Mouse (Mus musculus) hindbrain, embryonic 15.5 days (tissue): ENCODE results near the gene Gstm7. TPM values are rescaled to one million over a fixed set of nuclear protein-coding genes. Genes with fewer than 3 reads are reported as not detected.
"Not testable (repeated sequence)": the region's sequence is repeated elsewhere in the genome, so short reads cannot be mapped to it uniquely, and the experiment has no call there.

Experiments
- ATAC-seq: fragments of 200-750 bp; cut with Nextera tagmentation; 2 replicates; pipeline ENCODE4 v1.8.0; 2017; ENCODE audit warnings: low read depth, moderate number of reproducible peaks, moderate TSS enrichment; ENCODE audit not compliant: low FRiP score
- H3K27ac ChIP-seq: fragments of 300-500 bp; sonication (generic); replicated peaks from 2 replicates; pipeline ENCODE4 v1.5.1; 2015; ENCODE audit warnings: mild to moderate bottlenecking, inconsistent platforms
- H3K27me3 ChIP-seq: fragments of 300-500 bp; sonication (generic); 2 replicates; pipeline ENCODE4 v1.6.1; 2015; ENCODE audit warnings: control low read depth, inconsistent platforms
- H3K36me3 ChIP-seq: fragments of 300-500 bp; sonication (generic); 2 replicates; pipeline ENCODE4 v1.6.1; 2015; ENCODE audit warnings: control low read depth, inconsistent platforms
- H3K4me1 ChIP-seq: fragments of 300-500 bp; sonication (generic); replicated peaks from 2 replicates; pipeline ENCODE4 v1.6.1; 2015; ENCODE audit warnings: control low read depth, inconsistent platforms
- H3K4me2 ChIP-seq: fragments of 300-500 bp; sonication (generic); 2 replicates; pipeline ENCODE4 v1.6.1; 2015; ENCODE audit warnings: moderate library complexity, mild to moderate bottlenecking, inconsistent platforms
- H3K4me3 ChIP-seq: fragments of 300-500 bp; sonication (generic); 2 replicates; pipeline ENCODE4 v1.5.1; 2015; ENCODE audit warnings: mild to moderate bottlenecking, inconsistent platforms
- H3K9ac ChIP-seq: fragments of 300-500 bp; sonication (generic); 2 replicates; pipeline ENCODE4 v1.6.1; 2015; ENCODE audit warnings: inconsistent platforms
- H3K9me3 ChIP-seq: fragments of 300-500 bp; sonication (generic); 2 replicates; pipeline ENCODE4 v1.6.1; 2016; ENCODE audit warnings: control low read depth, inconsistent platforms
- whole genome bisulfite sequencing: fragments of 180-500 bp; shearing (Covaris S2); methylation state at CpG from one replicate; pipeline ENCODE4 v1.1.7; 2015; 5-methylcytosine and 5-hydroxymethylcytosine counted together
- polyA plus RNA-seq: library from polyadenylated mRNA; unstranded; fragments of >200 nt; fragmentation: Nextera tagmentation; extraction: Ambion mirVana; gene quantifications from 2 replicates; pipeline ENCODE4 v1.2.1, GENCODE M21; 2015

Gstm7 gene
- polyA plus RNA-seq, 1 experiment from 2014 or later, result 48.0 TPM

- Histone ChIP-seq H3K27me3 (no peaks in the 10 kb centered on the region), H3K4me1 (no peaks in the 10 kb centered on the region), H3K4me2 (no peak overlapping the region), H3K36me3 (no peaks in the 10 kb centered on the region), H3K9me3 (no peaks in the 10 kb centered on the region), H3K4me3 (no peak overlapping the region), H3K9ac (no peak overlapping the region), H3K27ac (0 out of 2 replicates have a peak overlapping the region, but pooled peaks have one; percentile 8)
- 77% methylated on average over 5 of the region's 5 CpGs for WGBS
- ATAC-seq, result peak; percentile 31; the same call in 1 of the 2 replicates
These were observed 22.3 kb upstream of the Gstm7 start for GRCm38 (mm10) chr3:107953906-107954305.

GRCm38 (mm10) chr3:107953328-107953755, 21.7 kb upstream of the Gstm7 start:
- WGBS, result 28% methylated on average over 6 of the region's 6 CpGs
- no peaks in the 10 kb centered on the region for H3K4me1 ChIP-seq
- peak; percentile 93 for ATAC-seq
- H3K36me3 ChIP-seq, result no peaks in the 10 kb centered on the region
- H3K4me2 ChIP-seq, result no peak overlapping the region
- H3K9ac ChIP-seq, result no peak overlapping the region
- H3K9me3 ChIP-seq, result no peaks in the 10 kb centered on the region
- no peak overlapping the region for H3K4me3 ChIP-seq
- no peaks in the 10 kb centered on the region for H3K27me3 ChIP-seq
- no peak overlapping the region for H3K27ac ChIP-seq

GRCm38 (mm10) chr3:107950531-107950930, 18.9 kb upstream of the Gstm7 start:
- no peak for ATAC-seq
- no peaks in the 10 kb centered on the region for H3K9me3 ChIP-seq
- H3K4me3 ChIP-seq, result no peak overlapping the region
- H3K4me2 ChIP-seq, result no peak overlapping the region
- H3K27me3 ChIP-seq, result no peaks in the 10 kb centered on the region
- no peaks in the 10 kb centered on the region for H3K36me3 ChIP-seq
- 90% methylated on average over 11 of the region's 11 CpGs for WGBS
- H3K4me1 ChIP-seq, result no peaks in the 10 kb centered on the region
- no peak overlapping the region for H3K27ac ChIP-seq
- no peak overlapping the region for H3K9ac ChIP-seq

GRCm38 (mm10) chr3:107949461-107949860, 17.8 kb upstream of the Gstm7 start:
- ATAC-seq, H3K27ac ChIP-seq, H3K4me2 ChIP-seq, H3K27me3 ChIP-seq, H3K9ac ChIP-seq, H3K36me3 ChIP-seq, H3K9me3 ChIP-seq, H3K4me1 ChIP-seq, H3K4me3 ChIP-seq: not testable (repeated sequence)
- 91% methylated on average over 1 of the region's 1 CpGs for WGBS

- no peak for ATAC-seq
- 65% methylated on average over 4 of the region's 4 CpGs for WGBS
These were observed 14.1 kb upstream of the Gstm7 start for GRCm38 (mm10) chr3:107945729-107946128.

GRCm38 (mm10) chr3:107943239-107943990, 11.8 kb upstream of the Gstm7 start, which contains the start of gene Gstm6:
Gene Gstm6 (minus strand): TSS chr3:107943749.
- Histone ChIP-seq H3K27me3 (no peaks in the 10 kb centered on the region), H3K4me2 (peak within 1 kb of the TSS; percentile 43), H3K36me3 (no peaks in the 10 kb centered on the region), H3K9me3 (no peaks in the 10 kb centered on the region), H3K9ac (no peak within 1 kb of the TSS), H3K27ac (no peak within 1 kb of the TSS), H3K4me1 (peaks cover 26% of the 10 kb centered on the region), H3K4me3 (peak within 1 kb of the TSS; percentile 22)
- peak; percentile 88 for ATAC-seq
- 16% methylated on average over 20 of the region's 20 CpGs for WGBS

More at GRCm38 (mm10) chr3:107945729-107946128, 14.1 kb upstream of the Gstm7 start:
- Histone ChIP-seq H3K9me3 (no peaks in the 10 kb centered on the region), H3K4me1 (peaks cover 10% of the 10 kb centered on the region), H3K27ac (no peak overlapping the region), H3K9ac (no peak overlapping the region), H3K4me3 (no peak overlapping the region), H3K4me2 (no peak overlapping the region), H3K36me3 (no peaks in the 10 kb centered on the region), H3K27me3 (no peaks in the 10 kb centered on the region)

GRCm38 (mm10) chr3:107941261-107941660, 9.6 kb upstream of the Gstm7 start:
- Histone ChIP-seq H3K9me3 (no peaks in the 10 kb centered on the region), H3K9ac (no peak overlapping the region), H3K27ac (no peak overlapping the region; the same call in 1 of the 2 replicates), H3K4me2 (no peak overlapping the region), H3K27me3 (no peaks in the 10 kb centered on the region; the same call in 1 of the 2 replicates), H3K4me3 (no peak overlapping the region), H3K4me1 (peaks cover 26% of the 10 kb centered on the region), H3K36me3 (no peaks in the 10 kb centered on the region)
- WGBS, result 50% methylated on average over 4 of the region's 4 CpGs
- no peak for ATAC-seq

- H3K27ac ChIP-seq, result no peak overlapping the region; the same call in 1 of the 2 replicates
- WGBS, result 73% methylated on average over 7 of the region's 7 CpGs
- H3K27me3 ChIP-seq, result no peaks in the 10 kb centered on the region; the same call in 1 of the 2 replicates
- peaks cover 26% of the 10 kb centered on the region for H3K4me1 ChIP-seq
- no peaks in the 10 kb centered on the region for H3K9me3 ChIP-seq
- H3K9ac ChIP-seq, result no peak overlapping the region
- no peak for ATAC-seq
- no peaks in the 10 kb centered on the region for H3K36me3 ChIP-seq
- no peak overlapping the region for H3K4me3 ChIP-seq
- H3K4me2 ChIP-seq, result no peak overlapping the region
These were observed 8.9 kb upstream of the Gstm7 start for GRCm38 (mm10) chr3:107940524-107940923.

- Histone ChIP-seq H3K9ac (no peak overlapping the region), H3K4me1 (peaks cover 26% of the 10 kb centered on the region), H3K4me2 (no peak overlapping the region), H3K9me3 (no peaks in the 10 kb centered on the region), H3K36me3 (no peaks in the 10 kb centered on the region), H3K4me3 (no peak overlapping the region), H3K27ac (0 out of 2 replicates have a peak overlapping the region, but pooled peaks have one; percentile 4), H3K27me3 (no peaks in the 10 kb centered on the region; the same call in 1 of the 2 replicates)
- 46% methylated on average over 4 of the region's 4 CpGs for WGBS
- ATAC-seq, result no peak
These were observed 8.2 kb upstream of the Gstm7 start for GRCm38 (mm10) chr3:107939830-107940229.

- peaks cover 26% of the 10 kb centered on the region for H3K4me1 ChIP-seq
- 54% methylated on average over 3 of the region's 3 CpGs for WGBS
- H3K9ac ChIP-seq, result no peak overlapping the region
- H3K27ac ChIP-seq, result 0 out of 2 replicates have a peak overlapping the region, but pooled peaks have one; percentile 4
- H3K36me3 ChIP-seq, result no peaks in the 10 kb centered on the region
- no peaks in the 10 kb centered on the region; the same call in 1 of the 2 replicates for H3K27me3 ChIP-seq
- H3K9me3 ChIP-seq, result no peaks in the 10 kb centered on the region
- ATAC-seq, result no peak
- no peak overlapping the region for H3K4me3 ChIP-seq
- no peak overlapping the region for H3K4me2 ChIP-seq
These were observed 7.8 kb upstream of the Gstm7 start for GRCm38 (mm10) chr3:107939403-107939802.

- no peaks in the 10 kb centered on the region for H3K36me3 ChIP-seq
- H3K4me3 ChIP-seq, result no peak overlapping the region
- no peak overlapping the region for H3K9ac ChIP-seq
- H3K4me1 ChIP-seq, result peaks cover 27% of the 10 kb centered on the region
- no peaks in the 10 kb centered on the region for H3K9me3 ChIP-seq
- no peak overlapping the region for H3K4me2 ChIP-seq
- no peak overlapping the region for H3K27ac ChIP-seq
- WGBS, result 73% methylated on average over 3 of the region's 3 CpGs
- ATAC-seq, result no peak
- no peaks in the 10 kb centered on the region; the same call in 1 of the 2 replicates for H3K27me3 ChIP-seq
These were observed 4.3 kb upstream of the Gstm7 start for GRCm38 (mm10) chr3:107935888-107936287.

- WGBS, result 89% methylated on average over 3 of the region's 3 CpGs
- Histone ChIP-seq H3K9me3 (no peaks in the 10 kb centered on the region), H3K27ac (no peak overlapping the region), H3K9ac (no peak overlapping the region), H3K4me3 (no peak overlapping the region), H3K27me3 (no peaks in the 10 kb centered on the region; the same call in 1 of the 2 replicates), H3K4me2 (no peak overlapping the region), H3K4me1 (peaks cover 26% of the 10 kb centered on the region), H3K36me3 (no peaks in the 10 kb centered on the region)
- no peak for ATAC-seq
These were observed 3.7 kb upstream of the Gstm7 start for GRCm38 (mm10) chr3:107935268-107935667.
